ENCODE assay signal across 8 mouse cellular contexts in the genomic region with DNA sequence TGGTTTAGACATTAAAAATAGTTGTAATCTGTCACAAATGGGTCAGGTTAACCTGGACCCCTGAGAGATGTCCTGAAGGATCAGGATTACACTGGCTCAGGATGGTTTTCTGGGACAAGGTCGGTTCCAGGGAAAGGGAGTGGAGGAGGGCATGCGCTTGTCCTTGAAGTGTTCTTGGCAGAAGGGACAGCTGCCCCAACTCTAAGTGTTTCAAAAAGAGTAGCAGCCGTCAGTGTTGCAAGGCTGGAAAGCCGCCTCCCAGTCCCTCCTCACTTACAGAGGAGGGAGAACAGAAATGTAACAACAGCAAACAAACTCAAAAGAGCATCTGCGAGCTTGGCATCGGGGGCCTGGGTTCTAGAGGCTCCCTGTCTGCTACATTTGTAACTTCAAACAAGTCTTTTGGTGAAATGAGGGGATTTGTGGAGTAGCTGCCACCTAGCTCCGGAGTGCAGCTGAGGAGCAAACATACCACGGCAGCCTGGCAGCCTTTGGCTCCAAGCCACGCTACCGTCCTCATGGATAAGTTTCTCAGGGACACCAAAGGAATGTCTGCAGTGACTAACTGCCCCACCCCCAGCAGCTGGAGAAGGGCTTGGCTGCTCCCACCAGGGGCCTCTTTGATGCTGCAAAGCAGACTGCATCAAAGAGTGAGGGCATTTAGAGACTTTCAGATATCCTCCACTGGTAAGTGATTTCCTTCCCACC. TPM values are rescaled to one million over a fixed set of nuclear protein-coding genes. Genes with fewer than 3 reads are reported as not detected.
DNase-seq lines count a peak whose midpoint lies in the region; ATAC-seq and TF ChIP-seq lines count a peak whose summit lies in the region.

No protein-coding gene starts in this region.

- ATAC-seq in kidney, postnatal 0 days (replicated peaks; ENCODE audit: low FRiP score, low read depth): peak; percentile 65; the same call in 1 of the 2 replicates
- peak; percentile 67; the same call in 1 of the 2 replicates for ATAC-seq in midbrain, embryonic 12.5 days (ENCODE audit: low FRiP score, low read depth)
- no peak for ATAC-seq in liver, postnatal 0 days
- no peak for ATAC-seq in monocyte, adult 5-6 weeks (replicated peaks; ENCODE audit: insufficient number of reproducible peaks, low FRiP score, low TSS enrichment, poor library complexity, severe bottlenecking)

- peak; percentile 67 to 70 for DNase-seq in right cerebral cortex, postnatal 10 days (ENCODE audit: low spot score in 2 of 2)
- no peak for DNase-seq in right cerebral cortex, postnatal 25 days
- peak; percentile 67 for DNase-seq in cerebellum, adult 9-10 months
- DNase-seq in gastrocnemius, postnatal 10 days: peak; percentile 45
- peak; percentile 60 for DNase-seq in kidney, postnatal 0 days (ENCODE audit: low spot score)
- no peak for DNase-seq in liver, postnatal 0 days

- 0 out of 2 replicates have a peak, but pooled peaks have one; percentile 2 for TF ChIP-seq CTCF in kidney, postnatal 0 days (IDR thresholded peaks at IDR 0.05; ENCODE audit: low read depth)
- no peak for TF ChIP-seq CTCF in liver, postnatal 0 days (IDR thresholded peaks at IDR 0.05; ENCODE audit: low read depth)

- no peaks in the 10 kb centered on the region for H3K36me3 ChIP-seq in kidney, postnatal 0 days (ENCODE audit: insufficient read depth, low read length)
- H3K36me3 ChIP-seq in midbrain, embryonic 12.5 days: peaks cover 22% of the 10 kb centered on the region
- no peaks in the 10 kb centered on the region for H3K36me3 ChIP-seq in liver, postnatal 0 days (replicated peaks; ENCODE audit: insufficient read depth, low read length)

- H3K9ac ChIP-seq in kidney, postnatal 0 days (ENCODE audit: low read depth, low read length): no peak overlapping the region
- H3K9ac ChIP-seq in midbrain, embryonic 12.5 days (replicated peaks): no peak overlapping the region
- no peak overlapping the region for H3K9ac ChIP-seq in liver, postnatal 0 days (replicated peaks)

- WGBS in kidney, postnatal 0 days: 19% methylated on average over 10 of the region's 10 CpGs
- 7% methylated on average over 10 of the region's 10 CpGs for WGBS in midbrain, embryonic 12.5 days
- 27% methylated on average over 10 of the region's 10 CpGs for WGBS in liver, postnatal 0 days (ENCODE audit: insufficient replicate concordance)

- H3K27ac ChIP-seq in kidney, postnatal 0 days: no peak overlapping the region
- H3K27ac ChIP-seq in midbrain, embryonic 12.5 days (replicated peaks): peak overlapping the region; percentile 71
- H3K27ac ChIP-seq in liver, postnatal 0 days (ENCODE audit: low read depth): no peak overlapping the region

- no peak for TF ChIP-seq EP300 in liver, postnatal 0 days (IDR thresholded peaks at IDR 0.05; ENCODE audit: low read depth)

- peaks cover 24% of the 10 kb centered on the region for H3K4me1 ChIP-seq in kidney, postnatal 0 days (replicated peaks; ENCODE audit: insufficient read depth, low read length)
- peaks cover 59% of the 10 kb centered on the region for H3K4me1 ChIP-seq in midbrain, embryonic 12.5 days
- H3K4me1 ChIP-seq in liver, postnatal 0 days (ENCODE audit: insufficient read depth): no peaks in the 10 kb centered on the region

- no peaks in the 10 kb centered on the region for H3K9me3 ChIP-seq in kidney, postnatal 0 days (replicated peaks; ENCODE audit: low read length)
- no peaks in the 10 kb centered on the region for H3K9me3 ChIP-seq in midbrain, embryonic 12.5 days
- no peaks in the 10 kb centered on the region for H3K9me3 ChIP-seq in liver, postnatal 0 days (ENCODE audit: low read length)

- H3K27me3 ChIP-seq in kidney, postnatal 0 days (ENCODE audit: insufficient read depth, low read length): no peaks in the 10 kb centered on the region
- no peaks in the 10 kb centered on the region for H3K27me3 ChIP-seq in midbrain, embryonic 12.5 days
- peaks cover 5% of the 10 kb centered on the region; the same call in 1 of the 2 replicates for H3K27me3 ChIP-seq in liver, postnatal 0 days (ENCODE audit: insufficient read depth, low read length)

- no peak overlapping the region for H3K4me3 ChIP-seq in kidney, postnatal 0 days (replicated peaks; ENCODE audit: low read depth, low read length)
- H3K4me3 ChIP-seq in midbrain, embryonic 12.5 days: no peak overlapping the region
- H3K4me3 ChIP-seq in liver, postnatal 0 days (ENCODE audit: low read depth, low read length): no peak overlapping the region

- H3K4me2 ChIP-seq in kidney, postnatal 0 days (ENCODE audit: low read length): 0 out of 2 replicates have a peak overlapping the region, but pooled peaks have one; percentile 18
- H3K4me2 ChIP-seq in midbrain, embryonic 12.5 days (replicated peaks): peak overlapping the region; percentile 23
- no peak overlapping the region for H3K4me2 ChIP-seq in liver, postnatal 0 days (ENCODE audit: low read depth, low read length)

RNA-seq across cellular contexts. Expression of gene Mtcl1, which starts 44.5 kb away (rescaled TPM):
- 10 to 100 TPM in 1 of 2 experiments, 1 to 10 TPM in 1; 9.3 to 13.1 TPM for total RNA-seq in gastrocnemius, postnatal 10 days (2021)
- polyA plus RNA-seq in kidney, postnatal 0 days (2015; fragmentation: Nextera tagmentation; extraction: Ambion mirVana): 3.5 and 3.6 TPM in 2 replicates
- 72.5 and 91.2 TPM in 2 replicates for polyA plus RNA-seq in midbrain, embryonic 12.5 days (2016; fragmentation: Nextera tagmentation; extraction: Ambion mirVana)
- 0.13 and 0.14 TPM in 2 replicates for polyA plus RNA-seq in liver, postnatal 0 days (2015; fragmentation: Nextera tagmentation; extraction: Ambion mirVana)
- total RNA-seq in monocyte, adult 5-6 weeks (2017): 1.1 TPM in 1 of 3 replicates, not detected in the others

Comparison
In these comparisons a context has a peak if more than half of its experiments do, and no peak if none do; other contexts are left out.
1. DNase-seq: peak in right cerebral cortex, postnatal 10 days (2 of 2), cerebellum, adult 9-10 months (single experiment), gastrocnemius, postnatal 10 days (single experiment) and kidney, postnatal 0 days (single experiment); none in right cerebral cortex, postnatal 25 days (single experiment) and liver, postnatal 0 days (single experiment).
2. ATAC-seq: peak in kidney, postnatal 0 days (single experiment) and midbrain, embryonic 12.5 days (single experiment); none in liver, postnatal 0 days (single experiment) and monocyte, adult 5-6 weeks (single experiment).
3. RNA of gene Mtcl1, which starts 44.5 kb away (polyA plus RNA-seq): 72.5 to 91.2 TPM in midbrain, embryonic 12.5 days; 3.5 to 3.6 TPM in kidney, postnatal 0 days and 0.13 to 0.14 TPM in liver, postnatal 0 days; every median in the first group is over 10 times any median in the second.